Mouse (Mus musculus): ENCODE data around the gene Unc50. TPM values are rescaled to one million over a fixed set of nuclear protein-coding genes. Genes with fewer than 3 reads are reported as not detected.

Unc50 gene
- total and polyA plus RNA-seq, 3 experiments = 61.8 to 609 (median 62.3) TPM

DNA sequence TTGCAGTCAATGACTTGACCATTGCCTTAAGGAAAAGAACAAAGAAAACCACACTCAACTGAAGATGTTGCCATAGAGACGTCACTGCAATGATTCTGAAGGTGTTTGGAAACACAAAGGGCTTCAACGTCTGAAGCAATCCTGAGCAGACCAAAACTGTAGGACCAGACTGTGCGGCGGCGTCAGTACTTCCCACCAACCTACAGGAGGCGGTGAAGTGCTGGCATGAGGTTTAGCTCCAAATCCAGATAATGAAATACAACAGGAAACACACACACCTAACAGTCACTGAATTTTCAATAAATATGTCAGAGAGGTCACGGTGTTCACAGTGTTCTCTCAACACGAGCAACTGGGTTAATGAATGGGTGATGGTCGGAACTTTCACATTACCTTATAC, 49.1 kb downstream of the Unc50 start:
- Histone ChIP-seq H3K4me1 (ENCODE audit: control insufficient read depth in 1 of 2, insufficient read depth in 2 of 2, low read length in 2 of 2) (peaks cover 7 to 25% of the 10 kb centered on the region in 2 experiments), H3K9ac (ENCODE audit: control insufficient read depth, low read depth, low read length, poor library complexity, severe bottlenecking) (peak overlapping the region; percentile 48), H3K36me3 (ENCODE audit: control insufficient read depth in 1 of 2, insufficient read depth in 2 of 2, low read length in 2 of 2) (peaks cover 0 to 30% of the 10 kb centered on the region in 2 experiments; a peak in 2 of 4 replicates), H3K4me3 (ENCODE audit: control insufficient read depth in 1 of 2, insufficient read depth in 1 of 2, low read depth in 2 of 2, low read length in 2 of 2) (peak overlapping the region; percentile 13 to 70), H3K27ac (ENCODE audit: control insufficient read depth, low read depth, low read length) (peak overlapping the region; percentile 84), H3K9me3 (replicated peaks; ENCODE audit: insufficient read depth, low read length) (no peaks in the 10 kb centered on the region), H3K79me2 (ENCODE audit: control insufficient read depth, insufficient read depth, low read length, poor library complexity) (no peaks in the 10 kb centered on the region), H3K27me3 (ENCODE audit: control insufficient read depth in 1 of 2, insufficient read depth in 2 of 2, low read length in 2 of 2) (no peaks in the 10 kb centered on the region)
- TF ChIP-seq EP300 (IDR thresholded peaks at IDR 0.05; ENCODE audit: low read depth in 1 of 2, low read length in 2 of 2) (peak in 1 of 2 experiments; percentile 60; a peak in 2 of 4 replicates), UBTF (IDR thresholded peaks at IDR 0.05; ENCODE audit: borderline replicate concordance, insufficient read depth, low read depth, low read length) (no peak), USF2 (IDR thresholded peaks at IDR 0.05; ENCODE audit: borderline replicate concordance in 1 of 2, insufficient read depth in 1 of 2, low read depth in 1 of 2, low read length in 2 of 2) (no peak), NELFE (IDR thresholded peaks at IDR 0.05; ENCODE audit: low read depth, low read length) (no peak), SMC3 (IDR thresholded peaks at IDR 0.05; ENCODE audit: low read depth, low read length) (peak; percentile 27), MAFK (IDR thresholded peaks at IDR 0.05; ENCODE audit: borderline replicate concordance, low read depth, low read length) (no peak), ZNF384 (IDR thresholded peaks at IDR 0.05; ENCODE audit: low read depth, low read length) (no peak), CHD1 (IDR thresholded peaks at IDR 0.05; ENCODE audit: low read depth, low read length) (no peak), GATA1 (IDR thresholded peaks at IDR 0.05; ENCODE audit: low read depth, low read length) (peak; percentile 75), ETS1 (IDR thresholded peaks at IDR 0.05; ENCODE audit: low read depth, low read length) (peak; percentile 44; the same call in 1 of the 2 replicates), ZC3H11A (IDR thresholded peaks at IDR 0.05; ENCODE audit: low read depth, low read length) (no peak), MAZ (IDR thresholded peaks at IDR 0.05; ENCODE audit: low read depth, low read length) (no peak), TAL1 (IDR thresholded peaks at IDR 0.05; ENCODE audit: low read length) (no peak), JUND (IDR thresholded peaks at IDR 0.05; ENCODE audit: low read depth, low read length) (no peak), MEF2A (IDR thresholded peaks at IDR 0.05; ENCODE audit: extremely low read depth, insufficient replicate concordance, low read depth, low read length, poor library complexity, severe bottlenecking) (no peak), NRF1 (IDR thresholded peaks at IDR 0.05; ENCODE audit: insufficient read depth, low read depth, low read length, poor library complexity, severe bottlenecking) (no peak), HCFC1 (IDR thresholded peaks at IDR 0.05; ENCODE audit: low read depth, low read length) (no peak), USF1 (IDR thresholded peaks at IDR 0.05; ENCODE audit: low read depth, low read length) (no peak), CTCF (IDR thresholded peaks at IDR 0.05 in 2 of 3, conservative IDR thresholded peaks at IDR 0.05 in 1 of 3; ENCODE audit: control insufficient read depth in 1 of 3, insufficient read depth in 1 of 3, low read depth in 2 of 3, low read length in 3 of 3, poor library complexity in 1 of 3, severe bottlenecking in 1 of 3) (peak; percentile 67 to 75 (median 71)), POLR2AphosphoS5 (IDR thresholded peaks at IDR 0.05; ENCODE audit: borderline replicate concordance, low read depth, low read length) (no peak), KAT2A (conservative IDR thresholded peaks at IDR 0.05; ENCODE audit: low read depth, low read length) (no peak), POLR2A (IDR thresholded peaks at IDR 0.05; ENCODE audit: control insufficient read depth in 1 of 2, insufficient read depth in 1 of 2, low read depth in 1 of 2, low read length in 2 of 2, poor library complexity in 1 of 2) (no peak), MYC (IDR thresholded peaks at IDR 0.05; ENCODE audit: low read depth, low read length) (0 out of 2 replicates have a peak, but pooled peaks have one; percentile 40), MXI1 (IDR thresholded peaks at IDR 0.05; ENCODE audit: low read depth, low read length) (no peak), RAD21 (IDR thresholded peaks at IDR 0.05; ENCODE audit: low read depth, low read length) (peak; percentile 52), RCOR1 (IDR thresholded peaks at IDR 0.05; ENCODE audit: low read depth, low read length) (no peak), CHD2 (IDR thresholded peaks at IDR 0.05; ENCODE audit: low read length) (no peak), GABPA (IDR thresholded peaks at IDR 0.05; ENCODE audit: low read depth, low read length) (no peak), MAX (IDR thresholded peaks at IDR 0.05; ENCODE audit: low read length) (no peak; the same call in 1 of the 2 replicates), TBP (IDR thresholded peaks at IDR 0.05; ENCODE audit: low read depth, low read length) (peak; percentile 59; the same call in 1 of the 2 replicates), BHLHE40 (IDR thresholded peaks at IDR 0.05; ENCODE audit: borderline replicate concordance, low read depth, low read length) (no peak), MYB (IDR thresholded peaks at IDR 0.05; ENCODE audit: low read depth, low read length) (no peak), SIN3A (IDR thresholded peaks at IDR 0.05; ENCODE audit: low read length) (no peak), POLR2AphosphoS2 (IDR thresholded peaks at IDR 0.05; ENCODE audit: low read length) (no peak), ELF1 (IDR thresholded peaks at IDR 0.05; ENCODE audit: low read depth, low read length) (no peak), E2F4 (IDR thresholded peaks at IDR 0.05; ENCODE audit: borderline replicate concordance, low read depth, low read length) (no peak), ZKSCAN1 (IDR thresholded peaks at IDR 0.05; ENCODE audit: low read depth, low read length) (no peak), TCF12 (IDR thresholded peaks at IDR 0.05; ENCODE audit: low read depth, low read length) (0 out of 2 replicates have a peak, but pooled peaks have one; percentile 17)
- DNase-seq (ENCODE audit: low read depth, low spot score) = peak; percentile 90

All from MEL (cell line).